Mouse (Mus musculus): ENCODE data around the gene Mpst.

GRCm38 (mm10) chr15:78438018-78438394 lies 31.8 kb downstream of the Mpst start:
- TF ChIP-seq POLR2A (IDR thresholded peaks at IDR 0.05; ENCODE audit: borderline replicate concordance, extremely low read depth, insufficient read depth, insufficient read length, poor library complexity, severe bottlenecking), result no peak
- no peak for TF ChIP-seq CTCF (IDR thresholded peaks at IDR 0.05; ENCODE audit: borderline replicate concordance, extremely low read depth, insufficient read depth, insufficient read length)

All from brain, embryonic 14.5 days (tissue).